Mouse (Mus musculus): ENCODE data around the gene Lctl. TPM values are rescaled to one million over a fixed set of nuclear protein-coding genes. Genes with fewer than 3 reads are reported as not detected.
A peak's percentile ranks its signal among the peaks of the same experiment; 100 is the strongest.

Lctl gene
- total and polyA plus RNA-seq, 3 experiments: 0.54 TPM; not detected in 2

- Histone ChIP-seq H3K4me3 (ENCODE audit: control insufficient read depth in 1 of 2, insufficient read depth in 1 of 2, low read depth in 2 of 2, low read length in 2 of 2) (no peak overlapping the region), H3K79me2 (ENCODE audit: control insufficient read depth, insufficient read depth, low read length, poor library complexity) (no peaks in the 10 kb centered on the region), H3K9me3 (replicated peaks; ENCODE audit: insufficient read depth, low read length) (no peaks in the 10 kb centered on the region), H3K36me3 (ENCODE audit: control insufficient read depth in 1 of 2, insufficient read depth in 2 of 2, low read length in 2 of 2) (no peaks in the 10 kb centered on the region), H3K4me1 (ENCODE audit: control insufficient read depth in 1 of 2, insufficient read depth in 2 of 2, low read length in 2 of 2) (0 out of 4 replicates have a peak, but pooled peaks cover 0 to 3% of the 10 kb centered on the region in 2 experiments), H3K27ac (ENCODE audit: control insufficient read depth, low read depth, low read length) (no peak overlapping the region), H3K9ac (ENCODE audit: control insufficient read depth, low read depth, low read length, poor library complexity, severe bottlenecking) (no peak overlapping the region), H3K27me3 (ENCODE audit: control insufficient read depth in 1 of 2, insufficient read depth in 2 of 2, low read length in 2 of 2) (no peaks in the 10 kb centered on the region; a peak in 1 of 4 replicates)
- peak; percentile 97 for TF ChIP-seq RAD21 (IDR thresholded peaks at IDR 0.05; ENCODE audit: low read depth, low read length)
- TF ChIP-seq TAL1 (IDR thresholded peaks at IDR 0.05; ENCODE audit: low read length): no peak
- TF ChIP-seq POLR2AphosphoS5 (IDR thresholded peaks at IDR 0.05; ENCODE audit: borderline replicate concordance, low read depth, low read length): no peak
- peak; percentile 94 for TF ChIP-seq SMC3 (IDR thresholded peaks at IDR 0.05; ENCODE audit: low read depth, low read length)
- no peak for TF ChIP-seq SIN3A (IDR thresholded peaks at IDR 0.05; ENCODE audit: low read length)
- no peak for TF ChIP-seq TBP (IDR thresholded peaks at IDR 0.05; ENCODE audit: low read depth, low read length)
- TF ChIP-seq ZC3H11A (IDR thresholded peaks at IDR 0.05; ENCODE audit: low read depth, low read length): peak; percentile 92
- TF ChIP-seq CTCF (IDR thresholded peaks at IDR 0.05 in 2 of 3, conservative IDR thresholded peaks at IDR 0.05 in 1 of 3; ENCODE audit: control insufficient read depth in 1 of 3, insufficient read depth in 1 of 3, low read depth in 2 of 3, low read length in 3 of 3, poor library complexity in 1 of 3, severe bottlenecking in 1 of 3): peak in 2 of 3 experiments; percentile 97 to 99
- peak; percentile 77 for DNase-seq (ENCODE audit: low read depth, low spot score)
Observed at GRCm38 (mm10) chr9:64100442-64100841, 16.5 kb upstream of the Lctl start.

- DNase-seq (ENCODE audit: low read depth, low spot score): peak; percentile 59
- no peaks in the 10 kb centered on the region for H3K36me3 ChIP-seq (ENCODE audit: control insufficient read depth in 1 of 2, insufficient read depth in 2 of 2, low read length in 2 of 2)
- no peaks in the 10 kb centered on the region for H3K27me3 ChIP-seq (ENCODE audit: control insufficient read depth in 1 of 2, insufficient read depth in 2 of 2, low read length in 2 of 2)
- H3K4me1 ChIP-seq (ENCODE audit: control insufficient read depth in 1 of 2, insufficient read depth in 2 of 2, low read length in 2 of 2): 0 out of 4 replicates have a peak, but pooled peaks cover 0 to 3% of the 10 kb centered on the region in 2 experiments
- TF ChIP-seq ZC3H11A (IDR thresholded peaks at IDR 0.05; ENCODE audit: low read depth, low read length) (no peak), EP300 (IDR thresholded peaks at IDR 0.05; ENCODE audit: low read depth in 1 of 2, low read length in 2 of 2) (0 out of 4 replicates have a peak, but pooled peaks of 1 of the 2 experiments have one; percentile 25)
- H3K4me3 ChIP-seq (ENCODE audit: control insufficient read depth in 1 of 2, insufficient read depth in 1 of 2, low read depth in 2 of 2, low read length in 2 of 2): no peak overlapping the region
- H3K27ac ChIP-seq (ENCODE audit: control insufficient read depth, low read depth, low read length): no peak overlapping the region
- H3K79me2 ChIP-seq (ENCODE audit: control insufficient read depth, insufficient read depth, low read length, poor library complexity): no peaks in the 10 kb centered on the region
- no peaks in the 10 kb centered on the region for H3K9me3 ChIP-seq (replicated peaks; ENCODE audit: insufficient read depth, low read length)
- H3K9ac ChIP-seq (ENCODE audit: control insufficient read depth, low read depth, low read length, poor library complexity, severe bottlenecking): peak overlapping the region; percentile 3; the same call in 1 of the 2 replicates
Observed at GRCm38 (mm10) chr9:64105301-64105700, 11.6 kb upstream of the Lctl start.

GRCm38 (mm10) chr9:64110502-64110901 lies 6.4 kb upstream of the Lctl start:
- H3K4me3 ChIP-seq (ENCODE audit: control insufficient read depth in 1 of 2, insufficient read depth in 1 of 2, low read depth in 2 of 2, low read length in 2 of 2): no peak overlapping the region
- TF ChIP-seq SIN3A (IDR thresholded peaks at IDR 0.05; ENCODE audit: low read length): no peak
- TF ChIP-seq TBP (IDR thresholded peaks at IDR 0.05; ENCODE audit: low read depth, low read length): no peak
- no peak for TF ChIP-seq CHD2 (IDR thresholded peaks at IDR 0.05; ENCODE audit: low read length)
- no peak for TF ChIP-seq ZNF384 (IDR thresholded peaks at IDR 0.05; ENCODE audit: low read depth, low read length)
- no peak for TF ChIP-seq CTCF (IDR thresholded peaks at IDR 0.05 in 2 of 3, conservative IDR thresholded peaks at IDR 0.05 in 1 of 3; ENCODE audit: control insufficient read depth in 1 of 3, insufficient read depth in 1 of 3, low read depth in 2 of 3, low read length in 3 of 3, poor library complexity in 1 of 3, severe bottlenecking in 1 of 3)
- no peak for TF ChIP-seq ZMIZ1 (IDR thresholded peaks at IDR 0.05; ENCODE audit: low read depth, low read length)
- H3K9me3 ChIP-seq (replicated peaks; ENCODE audit: insufficient read depth, low read length): no peaks in the 10 kb centered on the region
- H3K27ac ChIP-seq (ENCODE audit: control insufficient read depth, low read depth, low read length): no peak overlapping the region
- H3K4me1 ChIP-seq (ENCODE audit: control insufficient read depth in 1 of 2, insufficient read depth in 2 of 2, low read length in 2 of 2): no peaks in the 10 kb centered on the region
- no peaks in the 10 kb centered on the region; a peak in 1 of 4 replicates for H3K27me3 ChIP-seq (ENCODE audit: control insufficient read depth in 1 of 2, insufficient read depth in 2 of 2, low read length in 2 of 2)
- H3K79me2 ChIP-seq (ENCODE audit: control insufficient read depth, insufficient read depth, low read length, poor library complexity): no peaks in the 10 kb centered on the region
- no peak for DNase-seq (ENCODE audit: low read depth, low spot score)
- H3K9ac ChIP-seq (ENCODE audit: control insufficient read depth, low read depth, low read length, poor library complexity, severe bottlenecking): no peak overlapping the region
- no peaks in the 10 kb centered on the region for H3K36me3 ChIP-seq (ENCODE audit: control insufficient read depth in 1 of 2, insufficient read depth in 2 of 2, low read length in 2 of 2)
